Mouse (Mus musculus): Measurements from ENCODE around the gene Slc44a2. TPM values are rescaled to one million over a fixed set of nuclear protein-coding genes. Genes with fewer than 3 reads are reported as not detected.
"Not testable (repeated sequence)": the region's sequence is repeated elsewhere in the genome, so short reads cannot be mapped to it uniquely, and the experiment has no call there.

Gene Slc44a2
- 10.6 and 17.1 TPM in 2 replicates for total RNA-seq (2015; ENCODE audit: low replicate concordance)
- total RNA-seq (2017; ENCODE audit: low replicate concordance), result 11.7 and 14.5 TPM in 2 replicates

DNA sequence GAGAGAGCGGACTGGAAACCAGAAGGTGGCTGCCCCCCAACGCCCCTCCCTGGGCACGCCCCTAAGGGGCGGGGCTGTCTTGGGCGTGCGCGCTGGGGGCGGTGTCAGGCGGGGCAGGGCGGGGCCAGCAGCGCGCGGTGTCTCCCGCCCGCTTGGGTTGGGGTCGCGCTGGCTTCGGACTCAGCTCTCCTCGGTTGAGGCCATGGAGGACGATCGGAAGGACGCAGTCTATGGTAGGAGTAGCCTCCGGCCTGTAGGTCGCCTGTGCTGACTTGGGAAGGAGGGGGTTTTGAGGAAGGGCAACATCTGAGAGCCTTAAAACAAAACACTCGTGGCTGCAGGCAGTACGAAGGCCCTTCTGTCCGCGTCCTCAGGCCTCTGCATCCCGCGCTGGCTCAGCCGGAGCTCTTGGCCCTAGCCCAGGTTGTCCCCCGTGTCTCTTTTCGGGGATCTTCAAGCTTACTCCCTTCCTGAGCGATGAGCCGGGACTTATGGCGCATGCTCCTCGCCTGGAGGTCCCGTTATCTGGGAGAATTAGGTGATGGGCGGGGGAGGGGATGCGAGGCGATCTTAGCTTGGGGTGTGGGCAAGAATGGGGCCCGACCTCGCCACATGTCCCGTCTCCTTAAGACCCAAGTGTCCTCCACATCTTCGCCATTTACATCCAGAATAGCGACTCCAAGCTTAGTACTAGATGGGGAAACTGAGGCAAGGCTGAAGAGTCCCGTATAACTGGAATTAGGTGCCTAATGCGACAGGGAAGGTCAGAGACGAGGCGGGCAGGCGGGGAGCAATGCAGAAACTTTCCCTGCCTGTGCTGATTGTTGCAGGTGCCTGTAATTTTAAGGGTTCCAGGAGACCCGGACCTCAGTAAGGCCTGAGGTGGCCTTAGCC is at the start of gene Slc44a2:
TSS of gene Slc44a2 (plus strand) at position 80 of the 894 bp plus-strand sequence.
- peak; percentile 90 for ATAC-seq (replicated peaks; ENCODE audit: low FRiP score, poor library complexity, severe bottlenecking)

DNA sequence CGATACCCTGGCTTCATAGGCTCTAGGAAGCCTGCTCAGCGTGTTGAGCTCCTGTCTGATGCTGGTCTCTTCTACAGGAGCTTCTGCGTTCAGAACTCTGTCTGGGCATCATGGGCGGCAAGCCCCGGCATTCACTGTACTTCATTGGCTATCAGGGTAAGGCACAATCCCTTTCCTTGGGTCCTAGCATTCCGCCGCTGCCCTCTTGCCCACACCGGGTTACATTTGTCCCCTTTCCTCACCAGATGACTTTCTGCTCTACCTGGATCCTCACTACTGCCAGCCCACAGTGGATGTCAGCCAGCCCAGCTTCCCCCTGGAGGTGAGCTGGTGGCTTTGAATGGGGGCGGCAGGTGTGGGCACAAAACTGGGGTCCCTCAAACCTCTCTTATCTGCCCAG is 48.1 kb upstream of the Slc44a2 start:
- ATAC-seq (replicated peaks; ENCODE audit: low FRiP score, poor library complexity, severe bottlenecking), result no peak

DNA sequence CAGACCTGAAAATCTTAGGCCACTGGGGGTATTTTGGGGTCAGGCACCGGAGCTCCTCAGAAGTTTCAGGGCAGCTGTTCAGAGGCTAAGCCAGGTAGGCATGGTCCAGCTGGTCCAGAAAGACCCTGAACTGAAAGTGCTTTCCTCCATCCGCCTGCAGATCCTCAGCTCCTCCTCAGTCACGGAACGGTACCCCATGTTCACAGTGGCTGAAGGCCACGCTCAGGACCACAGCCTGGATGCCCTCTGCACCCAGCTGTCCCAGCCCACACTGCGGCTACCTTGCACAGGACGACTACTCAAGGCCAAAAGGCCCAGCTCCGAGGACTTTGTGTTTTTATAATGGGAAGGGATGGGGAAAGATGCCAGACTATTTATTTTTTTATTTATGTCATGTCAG is 47.4 kb upstream of the Slc44a2 start:
- no peak for ATAC-seq (replicated peaks; ENCODE audit: low FRiP score, poor library complexity, severe bottlenecking)

DNA sequence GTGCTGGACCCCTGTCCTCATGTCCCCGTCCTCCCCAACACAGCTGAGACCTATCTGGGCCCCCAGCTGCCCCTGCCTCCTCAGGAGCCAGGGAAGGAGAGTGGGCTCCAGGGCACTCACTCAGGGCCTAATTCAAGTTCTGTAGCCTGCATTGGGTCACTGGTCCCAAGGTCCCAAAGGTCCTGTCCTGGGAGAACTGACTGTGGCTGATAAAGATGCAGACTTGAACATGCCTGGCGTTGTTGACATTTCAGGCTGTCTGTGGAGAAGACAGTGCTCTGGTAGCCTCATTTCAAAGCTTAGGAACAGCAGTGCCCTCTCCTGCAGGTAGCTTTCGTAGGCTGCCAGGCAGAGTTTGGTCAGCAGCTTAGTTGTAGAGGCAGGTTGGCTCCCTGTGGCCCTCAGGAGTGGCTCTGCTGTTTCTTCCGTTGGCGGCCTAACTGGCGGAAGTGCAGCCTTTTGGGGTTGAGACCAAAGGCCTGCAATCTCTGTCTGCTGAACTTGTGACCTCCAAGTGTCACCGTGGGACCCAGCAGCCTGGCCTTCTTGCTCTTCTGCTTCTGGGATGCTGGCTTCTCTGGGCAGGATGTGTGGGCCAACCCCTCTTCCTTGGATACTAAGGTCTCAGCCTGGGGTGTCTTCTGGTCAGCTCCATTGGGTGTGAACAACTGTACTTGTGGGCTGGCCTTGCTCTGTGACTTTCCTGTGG is 46.8 kb upstream of the Slc44a2 start:
- ATAC-seq (replicated peaks; ENCODE audit: low FRiP score, poor library complexity, severe bottlenecking), result no peak

DNA sequence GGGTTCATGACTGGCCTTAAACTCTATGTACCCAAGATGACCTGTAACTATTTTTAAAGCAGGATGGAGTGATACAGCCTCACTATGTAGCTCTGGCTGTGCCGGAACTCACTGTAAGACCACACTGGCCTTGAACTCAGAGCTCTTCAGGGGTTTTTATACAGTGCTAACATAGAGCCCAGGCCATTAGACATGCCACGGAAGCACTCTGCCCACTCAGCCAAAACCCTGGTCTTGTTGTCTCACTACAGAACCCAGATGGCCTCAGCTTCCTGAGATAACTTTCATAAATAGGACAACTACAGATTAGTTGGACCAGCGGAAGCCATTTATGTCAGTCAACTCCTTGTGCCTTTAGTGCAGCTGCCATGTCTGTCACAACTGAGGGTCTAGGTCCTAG is 46.2 kb upstream of the Slc44a2 start:
- no peak for ATAC-seq (replicated peaks; ENCODE audit: low FRiP score, poor library complexity, severe bottlenecking)

GRCm38 (mm10) chr9:21275013-21275710 is 45.3 kb upstream of the Slc44a2 start:
- ATAC-seq (replicated peaks; ENCODE audit: low FRiP score, poor library complexity, severe bottlenecking), result 0 out of 2 replicates have a peak, but pooled peaks have one; percentile 27

DNA sequence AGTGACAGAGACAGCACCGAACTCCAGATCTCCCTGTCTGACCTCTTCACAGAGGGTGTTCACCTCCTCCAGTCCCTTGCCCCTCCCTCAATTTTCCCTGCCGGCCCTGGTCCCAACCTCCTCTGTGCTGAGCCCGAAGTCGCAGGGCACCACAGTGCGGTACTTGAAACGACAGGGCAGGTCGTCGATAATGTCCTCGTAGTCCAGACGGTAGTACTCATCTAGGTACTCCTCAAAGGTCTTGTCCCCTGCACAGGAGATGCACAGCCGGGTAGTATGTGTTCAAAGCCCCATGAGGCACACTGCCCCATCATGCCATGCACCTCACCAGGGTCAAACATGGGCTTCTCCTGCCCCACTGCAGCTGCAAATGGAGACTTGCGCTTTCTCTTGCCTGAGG is 44.8 kb upstream of the Slc44a2 start:
- no peak for ATAC-seq (replicated peaks; ENCODE audit: low FRiP score, poor library complexity, severe bottlenecking)

DNA sequence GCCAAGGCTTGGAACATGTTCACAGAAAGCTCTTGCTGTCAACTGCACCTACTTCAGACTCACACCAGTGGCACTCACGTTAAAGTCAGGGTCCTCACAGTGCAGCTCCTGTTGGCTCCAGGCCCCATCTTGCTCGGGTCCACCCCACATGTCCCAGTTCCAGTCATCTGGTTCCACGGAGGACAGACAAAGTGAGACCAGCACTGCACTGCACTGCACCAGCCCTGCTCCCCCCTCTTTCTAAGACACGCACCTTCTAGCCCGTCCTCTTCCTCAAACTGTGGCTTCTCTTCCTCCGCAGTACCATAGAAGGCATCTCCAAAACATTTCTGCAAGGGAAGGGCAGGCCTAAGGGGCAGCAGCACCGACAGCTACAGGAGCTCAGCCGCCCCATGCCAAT is 44.2 kb upstream of the Slc44a2 start:
- no peak for ATAC-seq (replicated peaks; ENCODE audit: low FRiP score, poor library complexity, severe bottlenecking)

GRCm38 (mm10) chr9:21277776-21278175 is 42.7 kb upstream of the Slc44a2 start:
- ATAC-seq (replicated peaks; ENCODE audit: low FRiP score, poor library complexity, severe bottlenecking), result no peak

DNA sequence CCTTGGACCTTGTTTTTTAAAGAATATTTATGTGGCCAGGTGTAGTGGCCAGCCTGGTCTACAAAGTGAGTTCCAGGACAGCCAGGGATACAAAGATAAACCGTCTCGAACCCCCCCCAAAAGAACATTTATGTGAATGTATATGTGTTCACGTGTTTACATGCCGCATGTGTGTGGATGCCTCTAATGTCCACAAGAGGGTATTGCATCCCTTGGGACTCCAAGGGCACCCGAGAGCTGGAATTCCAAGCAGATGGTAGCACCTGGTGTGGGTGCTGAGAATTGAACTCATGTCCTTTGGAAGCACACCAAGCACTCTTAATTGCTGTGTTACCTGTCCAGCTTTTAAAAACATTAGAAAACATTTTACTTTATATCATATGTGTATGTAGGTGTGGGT is 36.9 kb upstream of the Slc44a2 start:
- ATAC-seq (replicated peaks; ENCODE audit: low FRiP score, poor library complexity, severe bottlenecking), result no peak

DNA sequence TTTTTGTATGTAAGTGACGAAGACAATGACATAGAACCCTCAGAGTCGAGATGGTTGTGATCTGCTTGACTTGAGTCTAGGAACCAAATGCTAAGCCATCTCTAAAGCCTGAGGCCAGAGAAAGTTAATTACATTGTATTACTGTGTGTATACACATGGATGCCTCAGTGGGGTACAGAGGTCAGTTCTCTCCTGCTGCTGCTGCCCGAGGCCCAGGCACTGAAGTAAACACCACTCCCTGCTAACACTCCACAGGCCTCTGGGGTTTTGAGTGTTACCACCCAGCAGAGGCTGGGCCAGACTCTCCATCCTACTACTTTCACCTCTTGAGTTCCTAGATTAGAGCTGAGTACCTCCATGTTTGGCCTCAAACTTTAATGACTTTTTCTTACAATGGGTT is 36.5 kb upstream of the Slc44a2 start:
- ATAC-seq (replicated peaks; ENCODE audit: low FRiP score, poor library complexity, severe bottlenecking), result no peak

DNA sequence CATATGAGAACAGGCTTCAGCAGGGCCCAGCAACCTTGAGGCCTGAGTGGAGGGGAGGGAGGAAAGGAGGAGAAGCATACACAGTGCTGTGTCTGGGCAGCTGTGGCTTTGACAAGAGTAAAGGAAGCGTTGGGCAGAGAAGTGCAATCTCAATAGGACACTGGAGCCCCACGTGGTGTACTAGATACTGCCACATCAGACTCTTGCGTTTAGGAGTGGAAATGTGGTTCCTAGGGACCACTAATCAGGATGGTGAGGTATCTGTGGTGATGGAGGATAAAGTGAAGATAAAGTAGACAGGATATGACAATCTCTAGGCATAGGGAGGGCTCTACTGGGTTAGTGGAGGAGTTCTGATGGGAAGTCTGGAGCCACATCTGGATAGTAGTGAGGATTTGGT is 33.7 kb upstream of the Slc44a2 start:
- no peak for ATAC-seq (replicated peaks; ENCODE audit: low FRiP score, poor library complexity, severe bottlenecking)

DNA sequence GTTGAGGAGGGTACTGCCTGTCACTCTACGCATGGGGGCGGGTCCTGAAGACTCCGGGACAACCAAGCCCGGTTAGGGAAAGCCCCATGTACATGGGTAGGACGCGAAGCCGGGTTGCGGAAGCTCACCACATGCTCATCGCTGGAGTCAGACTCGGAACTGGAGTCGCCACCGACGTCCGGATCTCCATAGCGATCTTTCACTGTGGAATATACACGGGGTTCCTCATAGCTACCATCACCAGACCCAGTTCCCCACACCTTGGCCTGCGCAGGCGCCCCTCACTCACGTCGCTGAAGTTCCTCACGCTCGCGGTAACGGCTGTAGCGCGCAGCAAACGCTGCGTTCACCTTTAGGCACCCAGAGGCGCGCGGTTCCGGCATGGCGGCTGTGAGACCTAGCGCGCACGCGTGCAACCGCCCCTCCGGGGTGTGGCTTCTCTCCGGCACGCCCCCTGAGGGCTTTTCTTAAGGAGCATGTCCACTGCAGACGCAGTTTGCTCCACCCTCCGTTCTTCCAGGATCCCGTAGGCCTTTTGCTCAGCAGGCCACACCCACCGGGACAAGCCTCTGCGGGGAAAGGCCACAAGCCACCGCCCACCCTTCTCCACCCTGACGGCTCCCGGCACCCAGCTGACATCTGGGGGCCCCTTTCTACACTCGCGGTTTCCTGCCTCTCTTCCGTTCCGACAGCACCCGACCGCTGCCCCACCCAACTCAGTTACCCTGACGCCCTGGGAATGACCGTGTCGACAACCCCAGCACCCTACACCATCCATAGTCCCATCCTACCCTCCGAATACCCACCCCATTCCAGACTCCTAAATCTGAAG is 32.7 kb upstream of the Slc44a2 start, which contains the start of gene Kri1:
TSS of gene Kri1 (minus strand) at position 399 of the 832 bp plus-strand sequence.
- ATAC-seq (replicated peaks; ENCODE audit: low FRiP score, poor library complexity, severe bottlenecking), result peak; percentile 72

DNA sequence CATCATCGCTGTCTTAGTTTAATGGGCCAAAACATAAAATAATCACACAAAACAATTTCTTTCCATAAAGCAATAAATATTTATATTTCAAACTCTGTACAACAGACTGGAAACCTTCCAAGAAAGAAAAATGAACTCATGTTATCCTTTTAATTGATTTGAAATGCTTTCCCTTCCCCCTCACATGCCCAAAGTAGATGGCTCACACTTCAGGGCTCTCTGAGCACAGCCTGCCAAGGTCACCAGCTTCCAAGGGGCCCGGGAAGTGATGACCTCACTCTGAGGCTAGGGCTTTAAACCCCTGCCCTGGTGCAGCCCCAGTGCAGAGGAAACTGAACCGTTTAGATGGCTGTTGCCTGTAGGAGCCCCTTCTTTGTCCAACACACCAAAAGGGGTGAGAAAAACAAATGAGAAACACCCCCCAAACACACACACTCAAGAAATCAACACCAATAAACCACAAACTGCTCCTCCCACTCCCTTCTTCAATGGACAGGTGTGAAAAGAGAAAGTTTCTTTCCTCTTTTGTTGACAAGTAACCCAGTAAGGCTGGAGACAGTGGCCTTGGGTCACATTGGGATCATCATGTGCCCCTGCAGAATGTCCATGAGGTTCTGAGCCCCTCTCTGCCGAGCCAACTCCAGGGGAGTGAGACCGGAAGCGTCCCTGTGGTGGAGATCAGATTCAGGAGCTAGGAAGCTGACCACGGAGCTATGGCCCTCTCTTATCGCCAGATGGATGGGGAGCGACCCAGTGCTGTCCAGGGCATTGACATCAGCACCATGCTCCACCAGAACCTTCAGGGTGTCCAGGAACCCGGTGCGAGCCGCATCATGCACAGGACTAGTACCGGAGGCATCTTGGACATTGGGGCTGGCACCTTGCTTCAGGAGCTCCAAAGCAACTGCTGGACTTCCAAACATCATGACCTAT is 31.8 kb upstream of the Slc44a2 start:
- ATAC-seq (replicated peaks; ENCODE audit: low FRiP score, poor library complexity, severe bottlenecking), result no peak

DNA sequence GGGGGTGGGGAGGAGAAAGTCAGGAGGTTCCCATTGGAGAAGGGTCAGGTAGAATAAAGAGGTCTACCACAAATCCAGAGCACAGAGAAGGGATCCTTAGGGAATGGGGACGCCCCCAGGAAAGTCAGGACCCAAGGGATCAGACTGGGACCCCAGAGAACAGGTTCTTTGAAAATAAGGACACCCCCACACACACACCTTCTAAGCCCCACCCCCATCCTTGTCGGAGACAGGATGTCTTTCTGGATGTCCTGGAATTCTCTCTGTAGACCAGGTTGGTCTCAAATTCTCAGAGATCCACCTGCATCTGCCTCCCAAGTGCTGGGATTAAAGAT is 31.2 kb upstream of the Slc44a2 start:
- no peak for ATAC-seq (replicated peaks; ENCODE audit: low FRiP score, poor library complexity, severe bottlenecking)

- ATAC-seq (replicated peaks; ENCODE audit: low FRiP score, poor library complexity, severe bottlenecking), result peak; percentile 26
These were observed 29.9 kb upstream of the Slc44a2 start for GRCm38 (mm10) chr9:21290589-21290988.

DNA sequence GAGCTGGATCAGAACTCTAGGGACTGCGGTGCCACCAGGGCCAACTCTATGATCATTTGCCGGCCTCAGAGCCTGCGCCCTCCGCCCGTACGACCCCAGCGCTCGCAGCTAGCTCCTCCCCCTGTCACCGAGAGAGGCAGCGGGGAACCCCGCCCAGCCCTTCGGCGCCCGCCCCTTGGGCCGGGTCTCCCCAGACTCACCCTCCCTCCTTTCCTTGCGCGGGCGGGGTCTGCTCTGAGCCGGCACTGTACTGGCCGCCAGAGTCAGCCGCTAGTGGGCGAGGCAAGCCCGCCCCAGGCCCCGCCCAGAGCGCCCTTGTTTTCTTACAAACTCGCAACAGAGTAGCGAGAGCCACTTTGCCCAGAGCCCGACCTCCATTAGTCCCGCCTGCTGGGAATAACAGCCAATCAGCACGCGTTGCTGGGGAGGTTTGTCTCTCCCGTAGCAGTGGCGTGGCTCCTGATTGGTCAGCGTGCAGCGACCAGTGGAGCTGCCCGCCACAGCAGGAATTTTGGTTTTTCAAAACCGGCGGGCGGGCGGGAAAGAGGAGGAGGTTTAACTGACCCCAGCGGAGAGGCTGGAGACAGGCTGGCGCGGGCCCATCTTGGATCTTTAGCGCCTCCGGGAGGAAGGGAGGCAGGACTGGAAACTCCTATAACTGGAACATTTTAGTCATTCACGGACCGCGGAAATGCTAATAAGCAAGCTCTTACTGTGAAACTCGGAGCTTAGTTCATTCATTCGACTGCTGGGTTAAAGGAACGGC is 29.3 kb upstream of the Slc44a2 start, which contains the start of gene Cdkn2d:
TSS of gene Cdkn2d (minus strand) at position 386 of the 766 bp plus-strand sequence.
- ATAC-seq (replicated peaks; ENCODE audit: low FRiP score, poor library complexity, severe bottlenecking), result peak; percentile 76

DNA sequence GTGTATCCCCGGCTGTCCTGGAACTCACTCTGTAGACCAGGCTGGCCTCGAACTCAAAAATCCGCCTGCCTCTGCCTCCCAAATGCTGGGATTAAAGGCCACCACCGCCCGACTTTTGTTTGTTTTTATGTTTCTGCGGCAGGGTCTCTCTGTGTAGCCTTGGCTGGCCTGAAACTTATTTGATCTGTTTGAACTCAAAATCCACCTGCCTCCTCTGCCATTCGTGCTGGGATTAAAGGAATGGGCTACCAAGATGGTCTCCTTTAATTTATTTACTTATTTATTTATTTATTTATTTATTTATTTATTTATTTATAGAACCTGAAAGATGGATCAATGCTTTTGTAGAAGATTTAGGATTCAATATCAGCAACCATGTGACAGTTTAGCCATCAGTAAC is 28.6 kb upstream of the Slc44a2 start:
- not testable (repeated sequence) for ATAC-seq (replicated peaks; ENCODE audit: low FRiP score, poor library complexity, severe bottlenecking)
